Mouse (Mus musculus): Measurements from ENCODE around the gene Map3k21.

GRCm38 (mm10) chr8:125901167-125901566 is 9.1 kb upstream of the Map3k21 start:
- no peak for TF ChIP-seq TAL1 (IDR thresholded peaks at IDR 0.05; ENCODE audit: low read length)
- no peak for TF ChIP-seq GATA1 (IDR thresholded peaks at IDR 0.05; ENCODE audit: low read length)

Data from erythroblast, embryonic 14.5 days (primary cell).